Mouse (Mus musculus) erythroblast, embryonic 14.5 days (primary cell): ENCODE results near the gene Spg11. TPM values are rescaled to one million over a fixed set of nuclear protein-coding genes. Genes with fewer than 3 reads are reported as not detected.
"Not testable (repeated sequence)": the region's sequence is repeated elsewhere in the genome, so short reads cannot be mapped to it uniquely, and the experiment has no call there.

Experiments
- H3K27me3 ChIP-seq: 2 replicates; pipeline ENCODE4 v1.6.1; 2012; ENCODE audit warnings: inconsistent platforms; ENCODE audit not compliant: control insufficient read depth
- H3K36me3 ChIP-seq: 2 replicates; pipeline ENCODE4 v1.6.1; 2012; ENCODE audit warnings: mild to moderate bottlenecking, inconsistent platforms; ENCODE audit not compliant: control insufficient read depth
- H3K4me1 ChIP-seq: 2 replicates; pipeline ENCODE4 v1.6.1; 2012; ENCODE audit warnings: inconsistent platforms; ENCODE audit not compliant: control insufficient read depth
- H3K4me3 ChIP-seq: replicated peaks from 2 replicates; pipeline ENCODE3; 2012; ENCODE audit warnings: moderate library complexity, mild to moderate bottlenecking, inconsistent platforms
- H3K9me3 ChIP-seq: 2 replicates; pipeline ENCODE4 v1.6.1; 2012; ENCODE audit warnings: low read length, inconsistent platforms, mixed read lengths; ENCODE audit not compliant: control insufficient read depth
- GATA1 ChIP-seq: IDR thresholded peaks from 2 replicates; pipeline ENCODE4 v1.6.1; 2012; ENCODE audit warnings: low read length, inconsistent platforms, mixed read lengths
- TAL1 ChIP-seq: IDR thresholded peaks from 3 replicates; pipeline ENCODE4 v1.6.1; 2012; ENCODE audit warnings: low read length, inconsistent platforms, mixed read lengths
- polyA plus RNA-seq: library from polyadenylated mRNA; stranded (reverse); fragments of >175 nt; gene quantifications from 2 replicates; pipeline ENCODE4 v1.2.3, GENCODE M21; 2012

The Spg11 gene
- polyA plus RNA-seq, 1 experiment = 0.06 TPM

DNA sequence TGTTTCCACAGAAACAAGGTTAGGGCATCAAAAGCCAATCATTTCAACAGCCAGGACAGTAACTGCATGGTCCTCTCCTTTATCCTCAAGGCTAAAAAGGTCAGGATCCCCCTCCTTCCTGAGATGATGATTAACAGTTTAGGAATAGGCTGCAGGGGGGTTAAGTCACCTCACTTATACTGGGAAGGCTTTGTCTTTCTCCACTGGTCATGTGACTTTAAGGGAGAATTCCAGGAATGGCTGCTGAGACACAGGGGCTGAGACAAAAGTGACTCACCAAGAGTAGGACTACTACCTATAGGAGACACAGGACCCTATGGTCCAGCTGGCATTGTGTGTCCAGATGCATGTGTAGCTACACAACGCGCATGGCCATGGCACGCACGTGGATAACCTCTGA lies 9.4 kb upstream of the Spg11 start:
- Histone ChIP-seq H3K36me3 (no peaks in the 10 kb centered on the region), H3K9me3 (no peaks in the 10 kb centered on the region), H3K4me3 (no peak overlapping the region), H3K27me3 (no peaks in the 10 kb centered on the region), H3K4me1 (peaks cover 56% of the 10 kb centered on the region)
- TF ChIP-seq GATA1 (no peak), TAL1 (no peak)

DNA sequence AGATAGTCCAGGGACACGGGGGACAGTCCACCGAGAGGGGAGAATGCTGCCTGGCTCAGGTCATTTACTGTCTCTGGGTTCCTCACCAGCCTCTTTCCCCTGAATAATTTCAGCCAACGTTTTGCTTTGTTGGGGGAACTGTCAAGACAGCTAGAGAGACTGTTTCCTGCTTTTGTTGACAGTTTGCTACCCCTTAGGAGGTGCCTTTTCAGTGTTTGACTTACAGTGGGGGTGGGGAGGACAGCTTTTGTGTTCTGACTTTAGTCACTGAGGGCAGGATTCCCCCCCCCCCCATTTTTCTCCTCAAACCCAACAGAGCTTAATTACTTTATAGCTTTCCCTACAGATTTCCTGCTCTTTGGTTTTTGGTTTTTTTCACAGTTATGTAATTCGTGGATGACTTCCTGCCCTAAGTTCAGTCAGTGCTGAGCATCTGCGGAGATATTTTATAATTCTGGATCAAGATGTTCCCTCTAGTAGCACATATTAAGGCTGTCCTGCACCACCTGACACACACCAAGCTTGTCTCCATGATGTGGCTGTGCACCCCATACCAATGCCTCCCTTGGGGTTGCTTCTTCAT lies 8.7 kb upstream of the Spg11 start:
- H3K9me3 ChIP-seq = no peaks in the 10 kb centered on the region
- H3K27me3 ChIP-seq = no peaks in the 10 kb centered on the region
- H3K4me3 ChIP-seq = no peak overlapping the region
- TF ChIP-seq GATA1 (no peak), TAL1 (no peak)
- H3K36me3 ChIP-seq = no peaks in the 10 kb centered on the region
- H3K4me1 ChIP-seq = peaks cover 56% of the 10 kb centered on the region

DNA sequence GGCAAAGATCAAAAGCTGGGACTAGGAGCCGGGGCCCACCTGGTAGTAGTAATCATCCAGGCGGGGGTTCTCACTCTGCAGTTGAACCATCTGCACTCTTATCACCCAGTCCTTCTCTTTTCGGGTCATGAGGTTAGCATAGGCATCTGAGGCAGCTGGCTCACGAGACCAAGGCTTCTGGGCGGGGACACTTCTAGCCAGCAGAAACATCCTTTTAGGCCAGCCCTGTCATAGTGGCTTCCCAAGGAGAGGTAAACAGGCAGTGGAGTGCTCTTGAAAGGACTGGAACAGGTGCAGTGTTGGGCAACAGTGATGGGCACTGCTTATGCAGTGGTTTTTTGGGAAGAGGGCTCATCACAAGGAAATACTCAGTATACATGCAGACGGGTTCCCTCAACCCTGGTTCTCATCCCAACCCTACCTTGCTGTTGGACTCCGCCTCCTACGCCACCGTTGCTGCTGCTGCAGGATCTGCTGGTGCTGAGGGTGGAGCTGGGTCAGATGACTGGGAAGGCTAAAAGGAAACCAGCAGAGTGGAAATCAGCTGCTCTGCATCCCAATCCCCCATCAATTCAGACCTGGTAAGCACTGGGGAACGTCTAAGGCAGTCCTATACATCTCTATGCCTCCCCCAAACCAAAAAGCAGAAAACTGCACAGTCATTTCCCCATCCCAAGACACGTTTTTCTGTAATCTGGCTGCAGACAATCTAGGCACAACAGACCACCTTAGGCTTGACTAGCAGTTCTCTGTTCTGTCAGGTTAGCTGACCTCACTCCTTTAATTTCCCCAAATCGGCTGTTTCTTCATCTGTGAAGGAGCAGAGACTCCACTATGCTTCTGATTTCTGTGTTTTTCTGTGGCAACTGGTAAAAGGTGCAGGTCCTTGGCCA lies 7.7 kb upstream of the Spg11 start:
- TF ChIP-seq TAL1 (no peak), GATA1 (peak; percentile 16; the same call in 1 of the 2 replicates)
- Histone ChIP-seq H3K4me3 (no peak overlapping the region), H3K36me3 (no peaks in the 10 kb centered on the region), H3K9me3 (no peaks in the 10 kb centered on the region), H3K4me1 (peaks cover 60% of the 10 kb centered on the region), H3K27me3 (no peaks in the 10 kb centered on the region)

DNA sequence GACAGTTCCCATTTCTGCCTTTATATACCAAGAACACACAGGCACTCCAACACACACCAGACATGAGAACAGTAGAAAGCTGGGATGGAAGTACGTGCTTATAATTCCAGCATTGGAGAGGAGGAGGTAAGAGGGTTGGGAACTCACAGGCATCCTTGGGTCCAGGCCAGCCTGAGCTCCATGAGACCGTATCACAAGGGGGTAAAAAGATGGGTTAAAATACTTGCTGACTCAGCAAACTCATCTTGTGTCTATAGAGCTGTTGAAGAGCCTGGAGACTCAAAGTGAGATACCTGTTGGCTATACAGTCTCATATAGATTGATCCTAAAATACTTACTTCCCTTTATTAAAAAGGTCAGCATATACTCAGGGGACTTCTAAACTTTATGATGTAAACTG lies 1.3 kb downstream of the Spg11 start:
- Histone ChIP-seq H3K9me3 (no peaks in the 10 kb centered on the region), H3K27me3 (no peaks in the 10 kb centered on the region), H3K4me1 (peaks cover 30% of the 10 kb centered on the region), H3K4me3 (peak overlapping the region; percentile 100), H3K36me3 (peaks cover 6% of the 10 kb centered on the region)
- no peak for TF ChIP-seq GATA1
- TF ChIP-seq TAL1 = no peak

DNA sequence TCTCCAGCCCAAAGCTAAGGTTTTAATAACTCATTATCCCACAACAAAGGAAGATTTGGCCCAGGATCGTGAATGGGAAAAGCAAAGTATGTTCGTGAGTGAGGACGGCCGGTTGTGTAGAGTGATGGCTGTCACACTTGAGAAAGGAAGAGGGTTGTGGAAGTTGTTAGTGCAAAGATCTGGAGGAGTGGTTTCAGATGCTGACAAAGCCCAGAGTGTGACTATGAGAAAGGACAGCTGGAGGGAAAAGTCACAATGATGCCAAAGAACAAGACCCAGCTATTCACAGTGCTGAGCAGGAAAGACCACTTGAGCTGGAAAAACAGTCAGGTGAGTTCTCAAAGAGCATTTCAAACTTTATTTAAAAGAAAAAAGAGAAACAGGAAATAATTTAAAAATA lies 8.5 kb downstream of the Spg11 start:
- peaks cover 30% of the 10 kb centered on the region for H3K36me3 ChIP-seq
- H3K9me3 ChIP-seq = no peaks in the 10 kb centered on the region
- peaks cover 2% of the 10 kb centered on the region; the same call in 1 of the 2 replicates for H3K4me1 ChIP-seq
- H3K4me3 ChIP-seq = no peak overlapping the region
- TF ChIP-seq GATA1 (no peak), TAL1 (no peak)
- H3K27me3 ChIP-seq = no peaks in the 10 kb centered on the region

DNA sequence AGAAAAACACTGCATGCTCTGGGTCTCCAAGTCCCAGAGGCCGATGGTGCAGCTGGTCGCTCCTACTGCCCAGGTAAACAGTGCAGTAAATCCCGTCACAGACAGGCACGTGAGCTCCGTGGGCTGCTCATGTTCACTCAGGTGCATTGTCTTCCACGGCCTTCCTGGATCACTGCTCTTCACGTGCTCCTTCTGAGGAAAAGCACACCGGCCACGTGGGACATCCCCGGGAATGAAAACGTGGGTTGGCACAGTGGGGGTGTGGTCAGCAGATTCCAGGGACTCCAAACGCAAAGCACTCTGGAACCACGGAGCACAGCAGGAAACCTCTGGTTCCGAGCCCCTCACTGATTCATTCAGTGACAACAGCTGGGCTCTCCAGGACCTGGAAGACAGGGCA lies 10.1 kb downstream of the Spg11 start:
- peaks cover 36% of the 10 kb centered on the region for H3K36me3 ChIP-seq
- no peak overlapping the region for H3K4me3 ChIP-seq
- H3K4me1 ChIP-seq = peaks cover 2% of the 10 kb centered on the region; the same call in 1 of the 2 replicates
- H3K27me3 ChIP-seq = no peaks in the 10 kb centered on the region
- TF ChIP-seq GATA1 (no peak), TAL1 (no peak)
- no peaks in the 10 kb centered on the region for H3K9me3 ChIP-seq

DNA sequence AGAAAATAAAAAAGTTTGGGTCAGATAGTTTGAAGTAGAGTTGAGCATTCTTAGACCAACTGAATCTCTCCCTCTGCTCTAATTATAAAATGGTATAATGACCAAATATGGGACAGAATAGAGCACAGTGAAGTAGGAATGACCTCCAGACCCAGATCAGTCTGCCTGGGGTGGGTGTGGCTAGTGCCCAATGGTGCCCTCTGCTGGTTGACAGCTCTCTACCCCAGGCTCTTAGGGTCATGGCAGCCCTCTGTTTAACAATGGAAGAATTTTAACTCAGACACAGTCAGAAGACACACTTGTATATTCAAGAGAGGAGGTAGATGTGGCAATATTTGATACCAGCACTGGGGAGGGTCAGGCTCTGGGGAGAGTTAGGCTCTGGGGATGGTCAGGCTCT lies 16.1 kb downstream of the Spg11 start:
- no peak overlapping the region for H3K4me3 ChIP-seq
- H3K27me3 ChIP-seq = no peaks in the 10 kb centered on the region
- H3K4me1 ChIP-seq = no peaks in the 10 kb centered on the region
- H3K9me3 ChIP-seq = no peaks in the 10 kb centered on the region
- H3K36me3 ChIP-seq = peaks cover 40% of the 10 kb centered on the region
- no peak for TF ChIP-seq TAL1
- TF ChIP-seq GATA1 = no peak

DNA sequence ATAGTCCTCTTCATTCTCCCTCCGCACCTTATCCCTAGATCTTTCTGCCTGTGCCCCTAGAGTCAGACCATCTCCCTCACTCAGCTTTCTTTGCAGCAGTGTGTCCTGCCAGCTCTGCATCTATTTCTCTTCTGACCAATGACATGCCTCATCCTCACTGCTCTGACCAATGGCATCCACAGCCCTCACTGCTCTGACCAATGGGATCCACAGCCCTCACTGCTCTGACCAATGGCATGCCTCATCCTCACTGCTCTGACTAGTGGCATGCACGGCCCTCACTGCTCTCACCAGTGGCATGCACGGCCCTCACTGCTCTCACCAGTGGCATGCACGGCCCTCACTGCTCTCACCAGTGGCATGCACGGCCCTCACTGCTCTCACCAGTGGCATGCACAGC lies 20.5 kb downstream of the Spg11 start:
- H3K4me3 ChIP-seq, H3K4me1 ChIP-seq, H3K9me3 ChIP-seq, H3K27me3 ChIP-seq: not testable (repeated sequence)
- H3K36me3 ChIP-seq = peaks cover 58% of the 10 kb centered on the region

DNA sequence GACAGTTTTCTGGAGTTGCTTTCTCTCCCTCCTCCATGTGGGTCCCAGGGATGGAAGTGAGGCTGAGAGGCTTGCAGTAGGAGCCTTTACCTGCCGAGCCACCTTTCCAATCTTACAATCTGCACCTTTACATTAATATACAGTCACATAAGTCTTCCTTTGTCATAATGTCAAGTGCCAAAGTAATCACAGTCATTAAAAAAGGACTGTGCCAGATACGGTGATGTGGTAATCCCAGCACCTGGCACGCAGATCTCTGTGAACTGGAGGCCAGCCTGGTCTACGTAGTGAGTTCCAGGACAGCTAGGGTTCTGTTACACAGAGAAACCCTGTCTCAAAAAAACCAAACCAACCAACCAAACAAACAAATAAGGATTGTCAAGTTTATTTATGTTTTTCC lies 24.3 kb downstream of the Spg11 start:
- Histone ChIP-seq H3K36me3 (peaks cover 67% of the 10 kb centered on the region), H3K4me3 (no peak overlapping the region), H3K27me3 (no peaks in the 10 kb centered on the region), H3K4me1 (no peaks in the 10 kb centered on the region), H3K9me3 (no peaks in the 10 kb centered on the region)
- TF ChIP-seq TAL1 = no peak
- TF ChIP-seq GATA1 = no peak

DNA sequence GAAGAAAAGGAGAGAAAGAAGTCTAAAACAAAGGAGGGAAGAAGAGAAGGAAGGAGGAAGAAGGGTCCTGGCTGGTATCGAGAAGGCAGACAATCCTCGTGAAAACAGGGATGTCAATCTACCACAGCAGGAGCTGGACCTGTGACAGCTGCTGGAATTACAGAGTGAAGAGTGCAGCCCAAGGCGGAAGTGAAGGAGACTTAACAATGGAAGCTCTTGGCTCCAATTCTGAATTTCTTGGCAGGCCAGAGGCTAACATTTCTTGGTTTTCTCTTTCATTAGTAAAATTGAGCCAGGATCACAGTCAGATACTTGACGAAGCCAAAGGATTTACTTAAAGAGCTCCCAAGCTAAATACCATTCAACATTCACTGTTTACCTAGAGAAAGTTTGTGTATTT lies 31.7 kb downstream of the Spg11 start:
- TF ChIP-seq GATA1 (no peak), TAL1 (no peak)
- Histone ChIP-seq H3K27me3 (no peaks in the 10 kb centered on the region), H3K4me1 (no peaks in the 10 kb centered on the region), H3K4me3 (no peak overlapping the region), H3K9me3 (no peaks in the 10 kb centered on the region), H3K36me3 (peaks cover 64% of the 10 kb centered on the region)
